Mouse (Mus musculus) myocyte (in vitro differentiated cells): ENCODE data around the gene Helb.

Experiments
- E2F4 ChIP-seq: IDR thresholded peaks from one replicate; pipeline ENCODE4 v1.6.1; 2011; ENCODE audit warnings: mild to moderate bottlenecking, control low read depth, moderate library complexity; ENCODE audit not compliant: insufficient read depth
- MAX ChIP-seq: IDR thresholded peaks from one replicate; pipeline ENCODE4 v1.6.1; 2011; ENCODE audit warnings: low read depth, mild to moderate bottlenecking, control low read depth
- MYOG ChIP-seq, 3 experiments: IDR thresholded peaks; one replicate each; pipeline ENCODE4 v1.6.1; 2011; ENCODE audit warnings: control low read depth in 2 of 3, low read depth in 2 of 3, mild to moderate bottlenecking in 2 of 3; ENCODE audit not compliant: insufficient read length in 2 of 3, control insufficient read depth in 1 of 3, insufficient read depth in 1 of 3
- POLR2A ChIP-seq: IDR thresholded peaks from one replicate; pipeline ENCODE4 v1.6.1; 2011; ENCODE audit warnings: low read depth, mild to moderate bottlenecking, control low read depth, moderate library complexity; ENCODE audit not compliant: insufficient read length
- POLR2AphosphoS2 ChIP-seq: IDR thresholded peaks from one replicate; pipeline ENCODE4 v1.6.1; 2011; ENCODE audit warnings: low read depth, control low read depth; ENCODE audit not compliant: insufficient read length
- SRF ChIP-seq: IDR thresholded peaks from one replicate; pipeline ENCODE4 v1.6.1; 2011; ENCODE audit warnings: low read depth; ENCODE audit not compliant: control insufficient read depth, insufficient read length
- TCF12 ChIP-seq: IDR thresholded peaks from one replicate; pipeline ENCODE4 v1.6.1; 2011; ENCODE audit warnings: mild to moderate bottlenecking, control low read depth; ENCODE audit not compliant: poor library complexity, insufficient read depth, severe bottlenecking
- TCF3 ChIP-seq: IDR thresholded peaks from one replicate; pipeline ENCODE4 v1.6.1; 2011; ENCODE audit warnings: low read depth, control low read depth; ENCODE audit not compliant: insufficient read length
- USF1 ChIP-seq: IDR thresholded peaks from one replicate; pipeline ENCODE4 v1.6.1; 2011; ENCODE audit warnings: low read depth, mild to moderate bottlenecking, control low read depth, moderate library complexity

GRCm38 (mm10) chr10:120153911-120154310 lies 41.1 kb upstream of the Helb start:
- no peak for TF ChIP-seq TCF12
- TF ChIP-seq MYOG (IDR thresholded peaks at IDR 0.05; ENCODE audit: control insufficient read depth in 1 of 3, insufficient read depth in 1 of 3, insufficient read length in 2 of 3, low read depth in 2 of 3): no peak
- TF ChIP-seq POLR2A: no peak
- TF ChIP-seq USF1: no peak
- no peak for TF ChIP-seq POLR2AphosphoS2
- no peak for TF ChIP-seq TCF3
- TF ChIP-seq MAX: no peak
- TF ChIP-seq SRF: no peak
- TF ChIP-seq E2F4: no peak
